Mouse (Mus musculus) heart, embryonic 14.5 days (tissue): ENCODE results near the gene Tmem9b. TPM values are rescaled to one million over a fixed set of nuclear protein-coding genes. Genes with fewer than 3 reads are reported as not detected.

ENCODE experiments used
- ATAC-seq: fragments of 200-750 bp; cut with Nextera tagmentation; 2 replicates; pipeline ENCODE4 v1.8.0; 2017; ENCODE audit warnings: low read depth, moderate TSS enrichment; ENCODE audit not compliant: insufficient number of reproducible peaks, insufficient read depth, low FRiP score
- H3K27ac ChIP-seq, 2 experiments: fragments of 200-500 bp in 1 of 2; fragments of 300-500 bp in 1 of 2; sonication (generic) in 1 of 2; replicated peaks in 1 of 2; 2 replicates each; pipeline ENCODE4 v1.5.1; 2012 to 2014; ENCODE audit warnings: low read depth in 2 of 2, low read length in 2 of 2, control low read depth in 1 of 2, mild to moderate bottlenecking in 1 of 2, mixed read lengths in 1 of 2; ENCODE audit not compliant: control insufficient read depth in 1 of 2, insufficient read depth in 1 of 2
- H3K27me3 ChIP-seq: fragments of 300-500 bp; sonication (generic); 2 replicates; pipeline ENCODE4 v1.6.1; 2014; ENCODE audit warnings: mild to moderate bottlenecking, low read length, control low read depth; ENCODE audit not compliant: control insufficient read depth, insufficient read depth
- H3K36me3 ChIP-seq: fragments of 300-500 bp; sonication (generic); 2 replicates; pipeline ENCODE4 v1.6.1; 2014; ENCODE audit warnings: mild to moderate bottlenecking, control low read depth, low read length, mixed read lengths; ENCODE audit not compliant: control insufficient read depth, insufficient read depth
- H3K4me1 ChIP-seq, 2 experiments: fragments of 200-500 bp in 1 of 2; fragments of 300-500 bp in 1 of 2; sonication (generic) in 1 of 2; 2 replicates each; pipeline ENCODE4 v1.6.1; 2012 to 2014; ENCODE audit warnings: low read length in 2 of 2, control low read depth in 1 of 2, mixed read lengths in 1 of 2; ENCODE audit not compliant: control insufficient read depth in 2 of 2, insufficient read depth in 2 of 2
- H3K4me2 ChIP-seq: fragments of 300-500 bp; sonication (generic); 2 replicates; pipeline ENCODE4 v1.6.1; 2014; ENCODE audit warnings: mild to moderate bottlenecking, low read length
- H3K4me3 ChIP-seq, 2 experiments: fragments of 200-500 bp in 1 of 2; fragments of 300-500 bp in 1 of 2; sonication (generic) in 1 of 2; 2 replicates each; pipeline ENCODE4 v1.5.1; 2012 to 2014; ENCODE audit warnings: low read length in 2 of 2, mild to moderate bottlenecking in 2 of 2, control low read depth in 1 of 2, low read depth in 1 of 2, moderate library complexity in 1 of 2; ENCODE audit not compliant: control insufficient read depth in 1 of 2, insufficient read depth in 1 of 2
- H3K9ac ChIP-seq: fragments of 300-500 bp; sonication (generic); 2 replicates; pipeline ENCODE4 v1.6.1; 2014; ENCODE audit warnings: mild to moderate bottlenecking, low read length
- H3K9me3 ChIP-seq: fragments of 300-500 bp; sonication (generic); 2 replicates; pipeline ENCODE4 v1.6.1; 2016; ENCODE audit warnings: low read length, control low read depth; ENCODE audit not compliant: control insufficient read depth
- WGBS: fragments of 180-500 bp; shearing (Covaris S2); extraction: QIAGEN DNeasy Blood & Tissue Kit; methylation state at CpG from one replicate; pipeline ENCODE4 v1.1.7; 2014; 5-methylcytosine and 5-hydroxymethylcytosine counted together
- polyA plus RNA-seq: library from polyadenylated mRNA; unstranded; fragments of >200 nt; fragmentation: Nextera tagmentation; extraction: Ambion mirVana; gene quantifications from 2 replicates; pipeline ENCODE4 v1.2.1, GENCODE M21; 2014

Tmem9b gene
- polyA plus RNA-seq, 1 experiment from 2014 or later: 66.1 TPM

DNA sequence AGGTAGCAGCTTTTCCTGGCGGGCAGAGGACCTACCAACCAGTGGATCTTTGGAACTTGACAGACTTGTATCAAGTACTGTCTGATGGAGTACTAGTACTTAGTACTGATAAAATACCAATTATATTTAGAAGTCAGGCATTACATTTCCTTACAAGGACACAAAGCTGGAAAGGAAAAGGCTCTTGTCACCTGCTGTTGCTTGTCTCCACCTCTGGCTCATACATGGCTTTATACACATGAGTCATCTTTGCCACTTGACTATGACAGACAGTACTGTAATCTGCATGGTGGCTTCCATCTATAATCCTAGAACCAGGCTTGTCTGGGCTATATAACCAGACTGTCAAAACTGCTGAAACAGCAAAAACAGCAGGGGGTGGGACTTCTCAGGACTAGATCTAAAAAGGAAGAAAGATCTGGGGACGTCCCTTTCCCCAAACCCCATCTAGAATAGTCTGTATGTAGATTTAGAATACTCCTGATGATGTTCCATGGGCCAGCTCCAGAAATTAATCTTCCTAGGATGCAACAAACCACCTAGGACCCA lies 39.2 kb downstream of the Tmem9b start:
- WGBS: 76% methylated on average over 2 of the region's 2 CpGs
- no peak for ATAC-seq
- peaks cover 8 to 21% of the 10 kb centered on the region in 2 experiments for H3K4me1 ChIP-seq

DNA sequence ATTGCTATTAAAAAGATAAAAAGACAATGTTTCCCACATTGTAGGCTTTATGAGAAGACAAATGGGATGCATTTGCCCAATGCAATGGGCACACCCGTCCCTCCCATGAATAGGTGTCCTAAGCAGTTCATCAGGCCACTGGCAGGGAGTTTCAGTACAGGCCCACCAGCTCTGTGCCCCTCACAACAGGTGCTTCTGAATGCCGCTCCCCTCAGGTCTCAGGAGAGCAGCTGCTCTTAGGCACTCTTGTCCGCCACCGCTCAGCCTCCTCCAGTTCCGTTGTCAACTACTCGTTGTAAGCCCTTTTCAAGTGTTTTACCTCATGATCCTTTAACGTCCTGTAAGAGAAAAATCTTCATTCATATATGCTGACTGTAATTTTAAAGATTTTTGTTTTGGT lies 40.5 kb downstream of the Tmem9b start:
- H3K27ac ChIP-seq: no peak overlapping the region
- WGBS: 85% methylated on average over 7 of the region's 7 CpGs
- no peaks in the 10 kb centered on the region for H3K27me3 ChIP-seq
- peaks cover 14 to 34% of the 10 kb centered on the region in 2 experiments for H3K4me1 ChIP-seq
- no peak overlapping the region for H3K4me3 ChIP-seq
- H3K4me2 ChIP-seq: no peak overlapping the region
- ATAC-seq: no peak
- H3K9ac ChIP-seq: no peak overlapping the region
- no peaks in the 10 kb centered on the region for H3K9me3 ChIP-seq
- peaks cover 28% of the 10 kb centered on the region for H3K36me3 ChIP-seq

More for the DNA sequence above, 39.2 kb downstream of the Tmem9b start:
- Histone ChIP-seq H3K27me3 (no peaks in the 10 kb centered on the region), H3K36me3 (peaks cover 23% of the 10 kb centered on the region), H3K9ac (no peak overlapping the region), H3K4me2 (no peak overlapping the region), H3K4me3 (no peak overlapping the region), H3K27ac (0 out of 4 replicates have a peak overlapping the region, but pooled peaks of 1 of the 2 experiments have one; percentile 12), H3K9me3 (no peaks in the 10 kb centered on the region)

DNA sequence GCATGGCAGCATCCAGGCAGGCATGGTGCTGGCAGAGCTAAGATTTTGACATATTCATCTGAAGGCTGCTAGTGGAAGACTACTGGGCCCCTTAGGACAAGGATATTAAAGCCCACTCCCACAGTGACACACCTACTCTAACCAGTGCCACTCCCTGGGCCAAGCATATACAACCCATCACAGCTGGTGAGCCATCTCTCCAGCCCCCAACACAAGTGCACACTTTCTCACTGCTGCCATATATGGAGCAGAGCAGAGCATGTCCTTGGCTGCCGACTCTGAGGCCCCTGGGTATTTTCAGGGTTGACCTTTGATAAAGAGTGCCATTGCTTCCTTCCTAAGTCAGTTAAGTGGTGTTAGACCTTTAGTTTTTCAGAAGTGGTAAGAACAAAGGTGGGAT lies 42.6 kb downstream of the Tmem9b start:
- no peak for ATAC-seq

DNA sequence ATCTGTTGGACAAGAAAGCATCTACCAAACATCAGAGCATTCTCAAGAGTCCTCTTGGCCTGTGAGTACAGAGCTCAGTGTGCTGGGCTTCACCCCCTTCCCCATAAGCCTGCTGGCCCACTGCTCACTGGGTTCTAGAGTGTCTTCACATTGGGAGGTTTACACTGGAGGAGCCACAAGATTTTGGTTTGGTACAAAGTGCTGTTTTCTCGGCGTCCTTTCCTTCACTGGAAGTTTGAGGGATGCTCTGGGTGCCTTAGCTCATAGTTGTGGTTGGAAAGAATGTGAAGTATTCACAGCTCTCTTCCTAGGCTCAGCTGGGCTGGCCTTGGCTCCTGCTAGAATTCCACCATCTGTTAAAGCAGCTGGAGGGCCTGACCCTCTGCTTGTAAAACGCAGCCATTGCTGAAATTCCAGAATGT lies 43.7 kb downstream of the Tmem9b start:
- Histone ChIP-seq H3K36me3 (peaks cover 28% of the 10 kb centered on the region), H3K4me3 (no peak overlapping the region), H3K9ac (no peak overlapping the region), H3K4me2 (no peak overlapping the region), H3K9me3 (no peaks in the 10 kb centered on the region), H3K27me3 (no peaks in the 10 kb centered on the region), H3K4me1 (peaks cover 15 to 35% of the 10 kb centered on the region in 2 experiments), H3K27ac (peak overlapping the region; percentile 82 to 91)
- 10% methylated on average over 3 of the region's 3 CpGs for WGBS
- no peak for ATAC-seq

More for the DNA sequence above, 42.6 kb downstream of the Tmem9b start:
- 8% methylated on average over 1 of the region's 1 CpGs for WGBS
- Histone ChIP-seq H3K27ac (no peak overlapping the region; a peak in 1 of 4 replicates), H3K27me3 (no peaks in the 10 kb centered on the region), H3K4me2 (no peak overlapping the region), H3K36me3 (peaks cover 28% of the 10 kb centered on the region), H3K4me3 (no peak overlapping the region), H3K9me3 (no peaks in the 10 kb centered on the region), H3K4me1 (peaks cover 14 to 35% of the 10 kb centered on the region in 2 experiments), H3K9ac (no peak overlapping the region)

DNA sequence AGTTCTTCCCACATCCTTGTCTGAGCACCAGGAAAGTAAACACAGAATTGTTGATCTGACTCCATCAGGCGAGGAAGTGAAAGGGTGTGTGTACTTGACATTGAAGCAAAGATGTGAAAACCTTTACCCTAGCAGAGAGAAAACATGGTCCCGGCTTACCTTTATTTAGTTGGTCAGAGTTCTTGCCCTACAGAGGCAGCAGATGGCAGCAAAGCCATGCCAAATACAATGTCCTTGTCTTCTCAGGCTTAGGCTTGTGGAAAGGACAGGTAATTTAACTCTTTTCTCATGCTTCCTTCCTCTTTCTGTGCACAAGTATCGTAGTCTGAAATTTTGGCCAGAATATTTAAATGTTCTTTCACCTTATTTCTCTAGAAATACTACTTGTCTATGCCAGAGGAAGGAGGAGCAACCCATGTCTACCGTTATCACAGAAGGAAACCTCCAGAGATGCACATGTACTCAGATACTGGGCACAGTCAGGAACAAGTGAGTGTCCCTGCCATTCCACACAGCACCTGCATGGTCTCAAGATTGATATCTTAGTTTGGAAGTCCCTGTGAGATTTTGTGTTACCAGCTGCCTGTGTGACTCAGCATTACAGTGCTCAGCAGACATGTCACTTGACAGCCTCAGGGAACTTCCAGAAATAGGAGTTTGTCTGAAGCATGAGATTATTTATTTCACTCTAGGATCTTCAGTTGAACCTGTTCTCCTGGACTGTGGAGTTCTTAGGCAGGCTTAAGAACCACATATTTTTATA lies 45.5 kb downstream of the Tmem9b start:
- ATAC-seq: no peak
- no peak overlapping the region for H3K4me3 ChIP-seq
- peak overlapping the region in 1 of 2 experiments; percentile 91; a peak in 1 of 4 replicates for H3K27ac ChIP-seq
- H3K9me3 ChIP-seq: no peaks in the 10 kb centered on the region
- 38% methylated on average over 4 of the region's 4 CpGs for WGBS
- H3K36me3 ChIP-seq: peaks cover 18% of the 10 kb centered on the region
- no peaks in the 10 kb centered on the region for H3K27me3 ChIP-seq
- no peak overlapping the region for H3K9ac ChIP-seq
- peaks cover 20 to 39% of the 10 kb centered on the region in 2 experiments for H3K4me1 ChIP-seq
- no peak overlapping the region for H3K4me2 ChIP-seq

DNA sequence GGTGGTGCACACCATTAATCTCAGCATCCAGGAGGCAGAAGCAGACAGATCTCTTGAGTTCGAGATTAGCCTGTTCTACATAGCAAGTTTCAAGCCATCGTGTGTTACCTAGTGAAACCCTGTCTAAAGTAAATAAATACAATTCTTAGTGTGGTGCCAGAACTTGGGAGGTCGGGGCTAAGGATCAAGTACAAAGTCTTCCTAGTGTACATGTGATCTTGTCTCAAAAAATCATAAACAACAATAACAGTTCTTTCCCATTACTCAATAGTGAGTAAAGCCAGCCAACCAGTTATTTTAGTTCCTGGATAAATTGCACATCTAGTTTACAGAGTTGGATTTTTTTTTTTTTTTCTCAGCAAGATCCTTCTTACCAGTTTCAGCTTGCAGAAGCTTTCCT lies 48.2 kb downstream of the Tmem9b start:
- Histone ChIP-seq H3K27me3 (no peaks in the 10 kb centered on the region), H3K4me2 (peak overlapping the region; percentile 92), H3K9me3 (no peaks in the 10 kb centered on the region), H3K4me3 (peak overlapping the region in 1 of 2 experiments; percentile 50; a peak in 2 of 4 replicates), H3K4me1 (peaks cover 16 to 29% of the 10 kb centered on the region in 2 experiments), H3K36me3 (peaks cover 5% of the 10 kb centered on the region; the same call in 1 of the 2 replicates), H3K27ac (peak overlapping the region in 1 of 2 experiments; percentile 74; a peak in 1 of 4 replicates), H3K9ac (peak overlapping the region; percentile 67; the same call in 1 of the 2 replicates)
- ATAC-seq: no peak
- WGBS: 56% methylated on average over 3 of the region's 3 CpGs

DNA sequence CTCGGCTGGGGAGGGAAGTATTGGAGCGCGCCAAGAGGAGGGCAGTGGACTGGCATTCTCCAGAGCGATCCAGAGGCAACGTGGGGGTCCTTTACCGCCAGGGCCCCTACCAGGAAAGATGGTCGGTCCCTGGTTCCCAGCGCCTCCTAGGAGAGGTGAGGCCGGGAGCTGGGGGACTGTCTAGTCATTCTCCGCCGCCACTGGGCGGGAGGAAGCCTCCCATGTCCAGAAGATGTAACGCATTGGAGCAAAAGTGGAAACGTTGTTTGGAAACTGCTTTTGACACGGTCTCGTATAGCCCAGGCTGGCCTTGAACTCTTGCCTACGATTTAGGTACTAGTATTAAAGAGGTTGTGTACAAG lies 48.7 kb downstream of the Tmem9b start:
- WGBS: 3% methylated on average over 17 of the region's 17 CpGs
- Histone ChIP-seq H3K4me3 (peak overlapping the region; percentile 50 to 91), H3K4me1 (peaks cover 14 to 25% of the 10 kb centered on the region in 2 experiments), H3K27ac (peak overlapping the region; percentile 73 to 74), H3K4me2 (peak overlapping the region; percentile 92), H3K9me3 (no peaks in the 10 kb centered on the region), H3K9ac (peak overlapping the region; percentile 67), H3K27me3 (no peaks in the 10 kb centered on the region), H3K36me3 (peaks cover 5% of the 10 kb centered on the region; the same call in 1 of the 2 replicates)
- no peak for ATAC-seq
